Mouse (Mus musculus) kidney, postnatal 0 days (tissue): ENCODE measurements around the gene Upk2. TPM values are rescaled to one million over a fixed set of nuclear protein-coding genes. Genes with fewer than 3 reads are reported as not detected.

Experiments
- ATAC-seq: fragments of 200-750 bp; cut with Nextera tagmentation; replicated peaks from 2 replicates; pipeline ENCODE4 v1.8.0; 2017; ENCODE audit warnings: low read depth, moderate number of reproducible peaks, moderate TSS enrichment, moderate library complexity; ENCODE audit not compliant: low FRiP score
- DNase-seq: peaks from one replicate; pipeline ENCODE4 v3.0.0-alpha.2; 2016; ENCODE audit warnings: low spot score
- H3K27ac ChIP-seq: fragments of 300-500 bp; sonication (generic); 2 replicates; pipeline ENCODE4 v1.5.1; 2014; ENCODE audit warnings: mild to moderate bottlenecking
- H3K27me3 ChIP-seq: fragments of 300-500 bp; sonication (generic); 2 replicates; pipeline ENCODE4 v1.6.1; 2014; ENCODE audit warnings: low read length, mixed read lengths; ENCODE audit not compliant: insufficient read depth
- H3K36me3 ChIP-seq: fragments of 300-500 bp; sonication (generic); 2 replicates; pipeline ENCODE4 v1.6.1; 2014; ENCODE audit warnings: low read length, mixed read lengths; ENCODE audit not compliant: insufficient read depth
- H3K4me1 ChIP-seq: fragments of 300-500 bp; sonication (generic); replicated peaks from 2 replicates; pipeline ENCODE4 v1.6.1; 2014; ENCODE audit warnings: antibody characterized with exemption, low read length, mixed read lengths; ENCODE audit not compliant: insufficient read depth
- H3K4me2 ChIP-seq: fragments of 300-500 bp; sonication (generic); 2 replicates; pipeline ENCODE4 v1.6.1; 2014; ENCODE audit warnings: mild to moderate bottlenecking, low read length, moderate library complexity, mixed read lengths
- H3K4me3 ChIP-seq: fragments of 300-500 bp; sonication (generic); replicated peaks from 2 replicates; pipeline ENCODE4 v1.5.1; 2014; ENCODE audit warnings: low read depth, low read length
- H3K9ac ChIP-seq: fragments of 300-500 bp; sonication (generic); 2 replicates; pipeline ENCODE4 v1.6.1; 2014; ENCODE audit warnings: low read depth, low read length
- H3K9me3 ChIP-seq: fragments of 300-500 bp; sonication (generic); replicated peaks from 2 replicates; pipeline ENCODE4 v1.6.1; 2016; ENCODE audit warnings: low read length, inconsistent platforms, mixed read lengths
- CTCF ChIP-seq: IDR thresholded peaks from 2 replicates; pipeline ENCODE4 v1.5.1; 2016; ENCODE audit warnings: antibody characterized with exemption, low read depth, mild to moderate bottlenecking, moderate library complexity
- WGBS: fragments of 180-500 bp; shearing (Covaris S2); extraction: QIAGEN DNeasy Blood & Tissue Kit; methylation state at CpG from one replicate; pipeline ENCODE4 v1.1.7; 2014; 5-methylcytosine and 5-hydroxymethylcytosine counted together
- polyA plus RNA-seq: library from polyadenylated mRNA; unstranded; fragments of >200 nt; fragmentation: Nextera tagmentation; extraction: Ambion mirVana; gene quantifications from 2 replicates; pipeline ENCODE4 v1.2.1, GENCODE M21; 2015

The Upk2 gene
- polyA plus RNA-seq, 1 experiment from 2014 or later: 27.8 TPM

- Histone ChIP-seq H3K27ac (peak within 1 kb of the TSS; percentile 93), H3K4me3 (peak within 1 kb of the TSS; percentile 76), H3K4me1 (no peaks in the 10 kb centered on the region), H3K9ac (peak within 1 kb of the TSS; percentile 82), H3K36me3 (peaks cover 53% of the 10 kb centered on the region), H3K9me3 (no peaks in the 10 kb centered on the region), H3K27me3 (no peaks in the 10 kb centered on the region), H3K4me2 (peak within 1 kb of the TSS; percentile 71)
- under 1% methylated on average over 51 of the region's 51 CpGs for WGBS
- peak; percentile 99 for DNase-seq
- peak; percentile 94 for ATAC-seq
- 0 out of 2 replicates have a peak, but pooled peaks have one; percentile 27 for TF ChIP-seq CTCF
Measured at GRCm38 (mm10) chr9:44406906-44407751, 47.6 kb downstream of the Upk2 start, which contains the start of the genes Rps25 and Trappc4. Gene Rps25 (plus strand): TSS chr9:44407139. Gene Trappc4 (minus strand): TSS chr9:44407600.

- 53% methylated on average over 3 of the region's 3 CpGs for WGBS
Measured at GRCm38 (mm10) chr9:44405011-44405410, 49.8 kb downstream of the Upk2 start.

More at GRCm38 (mm10) chr9:44405011-44405410, 49.8 kb downstream of the Upk2 start:
- H3K4me3 ChIP-seq: no peak overlapping the region
- H3K27me3 ChIP-seq: no peaks in the 10 kb centered on the region
- ATAC-seq (no peak), DNase-seq (no peak)
- TF ChIP-seq CTCF: no peak
- no peak overlapping the region for H3K27ac ChIP-seq
- no peaks in the 10 kb centered on the region for H3K9me3 ChIP-seq
- H3K4me1 ChIP-seq: no peaks in the 10 kb centered on the region
- no peak overlapping the region for H3K9ac ChIP-seq
- no peak overlapping the region for H3K4me2 ChIP-seq
- H3K36me3 ChIP-seq: peaks cover 49% of the 10 kb centered on the region

Other genes starting within 250 kb of the Upk2 start
- gene Cbl, start 220.9 kb downstream of the Upk2 start, polyA plus RNA-seq: 9.9 and 10.4 TPM in 2 replicates
- not detected in 2 replicates for gene Ccdc153, start 214.3 kb downstream of the Upk2 start, polyA plus RNA-seq
- gene Pdzd3, start 203.5 kb downstream of the Upk2 start, polyA plus RNA-seq: 16.0 and 16.7 TPM in 2 replicates
- gene Nlrx1, start 186.4 kb downstream of the Upk2 start, polyA plus RNA-seq: 6.8 and 7.2 TPM in 2 replicates
- 1.0 and 1.6 TPM in 2 replicates for gene Abcg4, start 166.4 kb downstream of the Upk2 start, polyA plus RNA-seq
- 14.9 and 18.5 TPM in 2 replicates for gene Hinfp, start 149.3 kb downstream of the Upk2 start, polyA plus RNA-seq
- gene C2cd2l, start 134.7 kb downstream of the Upk2 start, polyA plus RNA-seq: 11.6 and 13.0 TPM in 2 replicates
- 32.2 and 33.6 TPM in 2 replicates for gene Dpagt1, start 129.0 kb downstream of the Upk2 start, polyA plus RNA-seq
- 186 and 205 TPM in 2 replicates for gene H2afx, start 120.3 kb downstream of the Upk2 start, polyA plus RNA-seq
- gene Hmbs, start 110.7 kb downstream of the Upk2 start, polyA plus RNA-seq: 88.2 and 95.8 TPM in 2 replicates
- gene Vps11, start 93.3 kb downstream of the Upk2 start, polyA plus RNA-seq: 30.3 and 31.1 TPM in 2 replicates
- 22.1 and 25.8 TPM in 2 replicates for gene Hyou1, start 75.5 kb downstream of the Upk2 start, polyA plus RNA-seq
- gene Slc37a4, start 58.1 kb downstream of the Upk2 start, polyA plus RNA-seq: 88.7 and 101 TPM in 2 replicates
- gene Rps25, start 47.8 kb downstream of the Upk2 start, polyA plus RNA-seq: 2,620 and 2,934 TPM in 2 replicates
- gene Trappc4, start 47.4 kb downstream of the Upk2 start, polyA plus RNA-seq: 130 and 135 TPM in 2 replicates
- gene Ccdc84, start 36.4 kb downstream of the Upk2 start, polyA plus RNA-seq: 25.5 and 29.2 TPM in 2 replicates
- gene Foxr1, start 13.8 kb downstream of the Upk2 start, polyA plus RNA-seq: not detected in 2 replicates
- gene Bcl9l, start 27.8 kb upstream of the Upk2 start, polyA plus RNA-seq: 8.7 and 9.1 TPM in 2 replicates
- 0.05 TPM in 1 of 2 replicates, not detected in the other for gene Cxcr5, start 106.9 kb upstream of the Upk2 start, polyA plus RNA-seq
- 13.8 and 14.9 TPM in 2 replicates for gene Ddx6, start 149.9 kb upstream of the Upk2 start, polyA plus RNA-seq
- gene Treh, start 218.3 kb upstream of the Upk2 start, polyA plus RNA-seq: 1.5 and 2.2 TPM in 2 replicates